Mouse (Mus musculus) embryonic fibroblast, embryonic 13.5 days (primary cell): Measurements from ENCODE around the gene Brd3.
A peak's percentile ranks its signal among the peaks of the same experiment; 100 is the strongest.

Source experiments
- CTCF ChIP-seq: IDR thresholded peaks from 2 replicates; pipeline ENCODE4 v1.5.1; 2011; ENCODE audit warnings: mild to moderate bottlenecking, control low read depth, low read length, moderate library complexity, borderline replicate concordance; ENCODE audit not compliant: insufficient read depth
- POLR2A ChIP-seq: IDR thresholded peaks from 2 replicates; pipeline ENCODE4 v1.6.1; 2011; ENCODE audit warnings: low read depth, mild to moderate bottlenecking, control low read depth, low read length, moderate library complexity

- no peak for TF ChIP-seq CTCF
- TF ChIP-seq POLR2A: peak; percentile 80
Observed at GRCm38 (mm10) chr2:27475495-27476302, 31.8 kb downstream of the Brd3 start.
